Mouse (Mus musculus) activated CD4-positive, CD25-positive, alpha-beta regulatory T cell, adult 4 months (primary cell): ENCODE data around the gene Cenpx. TPM values are rescaled to one million over a fixed set of nuclear protein-coding genes. Genes with fewer than 3 reads are reported as not detected.

Source experiments
- ATAC-seq: one replicate; pipeline ENCODE4 v1.8.0; 2017
- polyA plus RNA-seq, 2 experiments: library from polyadenylated mRNA; unstranded; fragments of 100-300 nt; shearing (Covaris generic); gene quantifications; one replicate each; pipeline ENCODE4 v1.2.1; 2017

The Cenpx gene
- polyA plus RNA-seq, 2 experiments from 2014 or later, result 163 to 165 TPM

GRCm38 (mm10) chr11:120723509-120723908, 10.0 kb upstream of the Cenpx start:
- ATAC-seq, result no peak

- ATAC-seq, result no peak
These were observed 9.3 kb upstream of the Cenpx start for GRCm38 (mm10) chr11:120722761-120723382.

- ATAC-seq, result no peak
These were observed 8.6 kb upstream of the Cenpx start for GRCm38 (mm10) chr11:120722067-120722630.

- ATAC-seq, result peak; percentile 26
These were observed 7.9 kb upstream of the Cenpx start, which contains the start of gene Rac3 for GRCm38 (mm10) chr11:120721124-120722066. Gene Rac3, plus strand, starts transcription at chr11:120721470.

- ATAC-seq, result peak; percentile 78
These were observed 6.9 kb upstream of the Cenpx start for GRCm38 (mm10) chr11:120720450-120720849.

- no peak for ATAC-seq
These were observed 6.4 kb upstream of the Cenpx start for GRCm38 (mm10) chr11:120719841-120720376.

- ATAC-seq, result no peak
These were observed 5.7 kb upstream of the Cenpx start for GRCm38 (mm10) chr11:120719242-120719641.

- no peak for ATAC-seq
These were observed 1.6 kb upstream of the Cenpx start for GRCm38 (mm10) chr11:120715131-120715530.

GRCm38 (mm10) chr11:120714546-120714945, 1.0 kb upstream of the Cenpx start:
- no peak for ATAC-seq

GRCm38 (mm10) chr11:120712771-120713568, 568 bp downstream of the Cenpx start:
- ATAC-seq, result peak; percentile 14

GRCm38 (mm10) chr11:120711980-120712604, 1.4 kb downstream of the Cenpx start:
- no peak for ATAC-seq

- ATAC-seq, result no peak
These were observed 2.9 kb downstream of the Cenpx start for GRCm38 (mm10) chr11:120710672-120711071.

- ATAC-seq, result no peak
These were observed 4.0 kb downstream of the Cenpx start for GRCm38 (mm10) chr11:120709551-120709950.

GRCm38 (mm10) chr11:120707969-120708368, 5.6 kb downstream of the Cenpx start:
- ATAC-seq, result no peak

- no peak for ATAC-seq
These were observed 6.3 kb downstream of the Cenpx start for GRCm38 (mm10) chr11:120707225-120707624.

GRCm38 (mm10) chr11:120706120-120706519, 7.4 kb downstream of the Cenpx start:
- ATAC-seq, result no peak

GRCm38 (mm10) chr11:120704486-120705325, 8.8 kb downstream of the Cenpx start:
- no peak for ATAC-seq

- ATAC-seq, result no peak
These were observed 9.7 kb downstream of the Cenpx start for GRCm38 (mm10) chr11:120703696-120704454.

- ATAC-seq, result no peak
These were observed 15.8 kb downstream of the Cenpx start for GRCm38 (mm10) chr11:120697741-120698140.

GRCm38 (mm10) chr11:120696568-120696967, 17.0 kb downstream of the Cenpx start:
- no peak for ATAC-seq
